Mouse (Mus musculus) MEL (cell line): ENCODE results near the gene Ugt1a9.

Experiments used
- CTCF ChIP-seq, 3 experiments: IDR thresholded peaks in 2 of 3; conservative IDR thresholded peaks in 1 of 3; 2 replicates each; pipeline ENCODE4 v1.5.1; 2011 to 2012; ENCODE audit warnings: low read length in 3 of 3, low read depth in 2 of 3, mild to moderate bottlenecking in 2 of 3, improper control_type of control experiment in 1 of 3, inconsistent platforms in 1 of 3, mixed read lengths in 1 of 3, moderate library complexity in 1 of 3; ENCODE audit not compliant: control insufficient read depth in 1 of 3, insufficient read depth in 1 of 3, poor library complexity in 1 of 3, severe bottlenecking in 1 of 3
- MYB ChIP-seq: IDR thresholded peaks from 2 replicates; pipeline ENCODE4 v1.6.1; 2011; ENCODE audit warnings: mild to moderate bottlenecking, low read depth, low read length, improper control_type of control experiment
- SMC3 ChIP-seq: IDR thresholded peaks from 2 replicates; pipeline ENCODE4 v1.6.1; 2011; ENCODE audit warnings: low read depth, low read length, improper control_type of control experiment
- TCF12 ChIP-seq: IDR thresholded peaks from 2 replicates; pipeline ENCODE4 v1.6.1; 2014; ENCODE audit warnings: low read depth, mild to moderate bottlenecking, inconsistent platforms, low read length, improper control_type of control experiment, moderate library complexity
- ZMIZ1 ChIP-seq: IDR thresholded peaks from 2 replicates; pipeline ENCODE4 v1.6.1; 2012; ENCODE audit warnings: low read depth, mild to moderate bottlenecking, inconsistent platforms, low read length, improper control_type of control experiment, moderate library complexity
- ZNF384 ChIP-seq: IDR thresholded peaks from 2 replicates; pipeline ENCODE4 v1.6.1; 2012; ENCODE audit warnings: low read depth, mild to moderate bottlenecking, inconsistent platforms, low read length, improper control_type of control experiment

GRCm38 (mm10) chr1:88238771-88239170 lies 168.2 kb downstream of the Ugt1a9 start:
- TF ChIP-seq CTCF (IDR thresholded peaks at IDR 0.05 in 2 of 3, conservative IDR thresholded peaks at IDR 0.05 in 1 of 3; ENCODE audit: control insufficient read depth in 1 of 3, insufficient read depth in 1 of 3, low read depth in 2 of 3, low read length in 3 of 3, poor library complexity in 1 of 3, severe bottlenecking in 1 of 3) (no peak), SMC3 (no peak), ZMIZ1 (no peak), MYB (no peak), TCF12 (no peak), ZNF384 (no peak)
